Mouse (Mus musculus) myocyte (in vitro differentiated cells): Measurements from ENCODE around the gene Il34.

Experiments
- CEBPB ChIP-seq: IDR thresholded peaks from 2 replicates; pipeline ENCODE4 v1.6.1; 2011; ENCODE audit warnings: mild to moderate bottlenecking, moderate library complexity; ENCODE audit not compliant: poor library complexity, insufficient read depth, severe bottlenecking
- E2F4 ChIP-seq: IDR thresholded peaks from one replicate; pipeline ENCODE4 v1.6.1; 2011; ENCODE audit warnings: mild to moderate bottlenecking, control low read depth, moderate library complexity; ENCODE audit not compliant: insufficient read depth
- MAX ChIP-seq: IDR thresholded peaks from one replicate; pipeline ENCODE4 v1.6.1; 2011; ENCODE audit warnings: low read depth, mild to moderate bottlenecking, control low read depth
- MYOD1 ChIP-seq, 3 experiments: IDR thresholded peaks; one replicate each; pipeline ENCODE4 v1.6.1; 2011; ENCODE audit warnings: control low read depth in 2 of 3, low read depth in 2 of 3, mild to moderate bottlenecking in 2 of 3, moderate library complexity in 1 of 3; ENCODE audit not compliant: insufficient read length in 2 of 3, control insufficient read depth in 1 of 3
- MYOG ChIP-seq, 3 experiments: IDR thresholded peaks; one replicate each; pipeline ENCODE4 v1.6.1; 2011; ENCODE audit warnings: control low read depth in 2 of 3, low read depth in 2 of 3, mild to moderate bottlenecking in 2 of 3; ENCODE audit not compliant: insufficient read length in 2 of 3, control insufficient read depth in 1 of 3, insufficient read depth in 1 of 3
- POLR2A ChIP-seq: IDR thresholded peaks from one replicate; pipeline ENCODE4 v1.6.1; 2011; ENCODE audit warnings: low read depth, mild to moderate bottlenecking, control low read depth, moderate library complexity; ENCODE audit not compliant: insufficient read length
- POLR2AphosphoS2 ChIP-seq: IDR thresholded peaks from one replicate; pipeline ENCODE4 v1.6.1; 2011; ENCODE audit warnings: low read depth, control low read depth; ENCODE audit not compliant: insufficient read length
- TCF12 ChIP-seq: IDR thresholded peaks from one replicate; pipeline ENCODE4 v1.6.1; 2011; ENCODE audit warnings: mild to moderate bottlenecking, control low read depth; ENCODE audit not compliant: poor library complexity, insufficient read depth, severe bottlenecking
- TCF3 ChIP-seq: IDR thresholded peaks from one replicate; pipeline ENCODE4 v1.6.1; 2011; ENCODE audit warnings: low read depth, control low read depth; ENCODE audit not compliant: insufficient read length
- USF1 ChIP-seq: IDR thresholded peaks from one replicate; pipeline ENCODE4 v1.6.1; 2011; ENCODE audit warnings: low read depth, mild to moderate bottlenecking, control low read depth, moderate library complexity

DNA sequence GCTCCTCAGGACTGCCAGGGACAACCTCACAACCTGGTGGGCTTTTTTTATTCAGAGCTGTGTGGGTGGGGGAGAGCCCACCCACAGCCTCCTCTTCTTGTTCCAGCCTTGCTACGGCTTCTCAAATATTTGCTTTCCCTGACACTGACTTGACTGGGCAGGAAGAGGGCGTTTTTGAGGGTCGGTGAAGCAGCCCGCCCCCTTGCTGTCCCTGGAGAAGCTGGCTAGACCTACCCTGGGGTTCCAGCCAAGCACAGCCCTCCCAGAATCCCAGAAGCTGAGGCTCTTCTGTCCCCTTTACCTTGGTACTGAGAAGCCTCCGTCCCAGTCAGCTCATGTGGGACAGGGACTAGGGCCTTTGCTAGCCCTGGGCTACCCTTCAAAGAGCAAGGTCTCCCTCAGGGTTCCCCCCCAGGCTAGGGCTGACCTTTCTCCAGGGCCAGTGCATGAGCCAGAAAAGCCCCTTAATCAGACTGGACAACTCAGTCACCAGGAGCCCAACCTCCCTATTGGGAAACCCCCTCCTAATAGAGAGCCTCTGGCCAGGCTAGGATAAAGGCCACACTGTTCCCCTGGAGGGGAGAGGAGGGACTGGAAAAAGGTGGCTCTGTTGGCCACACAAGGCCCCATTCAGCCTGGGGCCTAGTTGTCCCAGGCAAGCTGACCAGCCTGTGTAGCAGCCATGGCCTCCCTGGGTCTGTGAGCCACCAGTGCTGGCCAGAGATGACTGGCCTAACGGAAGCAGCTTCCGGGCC lies 80.5 kb downstream of the Il34 start:
- TF ChIP-seq MAX: no peak
- no peak for TF ChIP-seq TCF3
- TF ChIP-seq TCF12: no peak
- TF ChIP-seq POLR2AphosphoS2: no peak
- TF ChIP-seq POLR2A: no peak
- TF ChIP-seq MYOD1 (IDR thresholded peaks at IDR 0.05; ENCODE audit: control insufficient read depth in 1 of 3, insufficient read length in 2 of 3, low read depth in 2 of 3): no peak
- TF ChIP-seq CEBPB: no peak
- TF ChIP-seq USF1: no peak
- no peak for TF ChIP-seq E2F4
- no peak for TF ChIP-seq MYOG (IDR thresholded peaks at IDR 0.05; ENCODE audit: control insufficient read depth in 1 of 3, insufficient read depth in 1 of 3, insufficient read length in 2 of 3, low read depth in 2 of 3)
